Mouse (Mus musculus): ENCODE measurements around the gene Myl3. TPM values are rescaled to one million over a fixed set of nuclear protein-coding genes. Genes with fewer than 3 reads are reported as not detected.

The Myl3 gene
- polyA plus RNA-seq, 1 experiment from 2014 or later: 0.11 TPM

GRCm38 (mm10) chr9:110701114-110702032 is 40.3 kb upstream of the Myl3 start:
- Histone ChIP-seq H3K27ac (replicated peaks) (no peak overlapping the region), H3K9me3 (ENCODE audit: control insufficient read depth, low read length) (no peaks in the 10 kb centered on the region)
- ATAC-seq (ENCODE audit: low FRiP score, low TSS enrichment): no peak

GRCm38 (mm10) chr9:110702848-110703247 is 38.8 kb upstream of the Myl3 start:
- peak; percentile 56 for DNase-seq (ENCODE audit: low spot score)
- Histone ChIP-seq H3K4me3 (ENCODE audit: low read depth, low read length) (no peak overlapping the region), H3K27me3 (ENCODE audit: control insufficient read depth, insufficient read depth, low read length) (no peaks in the 10 kb centered on the region), H3K9ac (ENCODE audit: low read length) (no peak overlapping the region), H3K4me2 (replicated peaks; ENCODE audit: low read depth) (no peak overlapping the region), H3K4me1 (replicated peaks; ENCODE audit: control insufficient read depth, insufficient read depth) (no peaks in the 10 kb centered on the region), H3K9me3 (ENCODE audit: control insufficient read depth, low read length) (no peaks in the 10 kb centered on the region), H3K27ac (replicated peaks) (peak overlapping the region; percentile 73), H3K36me3 (ENCODE audit: control insufficient read depth, insufficient read depth, low read length) (peaks cover 2% of the 10 kb centered on the region; the same call in 1 of the 2 replicates)
- TF ChIP-seq EP300 (optimal IDR thresholded peaks at IDR 0.05) (no peak), CTCF (IDR thresholded peaks at IDR 0.05; ENCODE audit: low read depth) (no peak)
- 75% methylated on average over 1 of the region's 1 CpGs for WGBS
- peak; percentile 46; the same call in 1 of the 2 replicates for ATAC-seq (ENCODE audit: low FRiP score, low TSS enrichment)

More at GRCm38 (mm10) chr9:110701114-110702032, 40.3 kb upstream of the Myl3 start:
- no peak for DNase-seq (ENCODE audit: low spot score)
- Histone ChIP-seq H3K9ac (ENCODE audit: low read length) (no peak overlapping the region), H3K4me1 (replicated peaks; ENCODE audit: control insufficient read depth, insufficient read depth) (no peaks in the 10 kb centered on the region), H3K4me2 (replicated peaks; ENCODE audit: low read depth) (no peak overlapping the region), H3K27me3 (ENCODE audit: control insufficient read depth, insufficient read depth, low read length) (no peaks in the 10 kb centered on the region), H3K36me3 (ENCODE audit: control insufficient read depth, insufficient read depth, low read length) (peaks cover 2% of the 10 kb centered on the region; the same call in 1 of the 2 replicates), H3K4me3 (ENCODE audit: low read depth, low read length) (no peak overlapping the region)
- WGBS: 79% methylated on average over 12 of the region's 12 CpGs
- TF ChIP-seq CTCF (IDR thresholded peaks at IDR 0.05; ENCODE audit: low read depth): no peak
- TF ChIP-seq EP300 (optimal IDR thresholded peaks at IDR 0.05): no peak

GRCm38 (mm10) chr9:110703951-110704350 is 37.7 kb upstream of the Myl3 start:
- ATAC-seq (ENCODE audit: low FRiP score, low TSS enrichment): no peak
- no peaks in the 10 kb centered on the region for H3K27me3 ChIP-seq (ENCODE audit: control insufficient read depth, insufficient read depth, low read length)

GRCm38 (mm10) chr9:110706784-110707183 is 34.9 kb upstream of the Myl3 start:
- WGBS: 65% methylated on average over 5 of the region's 5 CpGs
- H3K9ac ChIP-seq (ENCODE audit: low read length): no peak overlapping the region
- TF ChIP-seq EP300 (optimal IDR thresholded peaks at IDR 0.05) (no peak), CTCF (IDR thresholded peaks at IDR 0.05; ENCODE audit: low read depth) (no peak)
- no peaks in the 10 kb centered on the region for H3K4me1 ChIP-seq (replicated peaks; ENCODE audit: control insufficient read depth, insufficient read depth)
- H3K9me3 ChIP-seq (ENCODE audit: control insufficient read depth, low read length): no peaks in the 10 kb centered on the region
- H3K4me3 ChIP-seq (ENCODE audit: low read depth, low read length): no peak overlapping the region
- H3K27me3 ChIP-seq (ENCODE audit: control insufficient read depth, insufficient read depth, low read length): no peaks in the 10 kb centered on the region
- no peak overlapping the region for H3K27ac ChIP-seq (replicated peaks)
- peaks cover 4% of the 10 kb centered on the region; the same call in 1 of the 2 replicates for H3K36me3 ChIP-seq (ENCODE audit: control insufficient read depth, insufficient read depth, low read length)
- DNase-seq (ENCODE audit: low spot score): no peak
- ATAC-seq (ENCODE audit: low FRiP score, low TSS enrichment): no peak
- no peak overlapping the region for H3K4me2 ChIP-seq (replicated peaks; ENCODE audit: low read depth)

More at GRCm38 (mm10) chr9:110703951-110704350, 37.7 kb upstream of the Myl3 start:
- Histone ChIP-seq H3K36me3 (ENCODE audit: control insufficient read depth, insufficient read depth, low read length) (peaks cover 5% of the 10 kb centered on the region; the same call in 1 of the 2 replicates), H3K4me1 (replicated peaks; ENCODE audit: control insufficient read depth, insufficient read depth) (no peaks in the 10 kb centered on the region), H3K4me3 (ENCODE audit: low read depth, low read length) (no peak overlapping the region), H3K9me3 (ENCODE audit: control insufficient read depth, low read length) (no peaks in the 10 kb centered on the region), H3K27ac (replicated peaks) (no peak overlapping the region), H3K9ac (ENCODE audit: low read length) (no peak overlapping the region), H3K4me2 (replicated peaks; ENCODE audit: low read depth) (no peak overlapping the region)
- WGBS: 78% methylated on average over 6 of the region's 6 CpGs
- DNase-seq (ENCODE audit: low spot score): no peak
- TF ChIP-seq EP300 (optimal IDR thresholded peaks at IDR 0.05) (no peak), CTCF (IDR thresholded peaks at IDR 0.05; ENCODE audit: low read depth) (no peak)

- Histone ChIP-seq H3K9me3 (ENCODE audit: control insufficient read depth, low read length) (no peaks in the 10 kb centered on the region), H3K27me3 (ENCODE audit: control insufficient read depth, insufficient read depth, low read length) (no peaks in the 10 kb centered on the region), H3K4me2 (replicated peaks; ENCODE audit: low read depth) (peak overlapping the region; percentile 49), H3K9ac (ENCODE audit: low read length) (peak overlapping the region; percentile 50), H3K4me1 (replicated peaks; ENCODE audit: control insufficient read depth, insufficient read depth) (no peaks in the 10 kb centered on the region), H3K27ac (replicated peaks) (peak overlapping the region; percentile 73), H3K36me3 (ENCODE audit: control insufficient read depth, insufficient read depth, low read length) (peaks cover 4% of the 10 kb centered on the region; the same call in 1 of the 2 replicates), H3K4me3 (ENCODE audit: low read depth, low read length) (peak overlapping the region; percentile 19)
- ATAC-seq (ENCODE audit: low FRiP score, low TSS enrichment) (peak; percentile 93), DNase-seq (ENCODE audit: low spot score) (peak; percentile 80)
- 21% methylated on average over 5 of the region's 5 CpGs for WGBS
- TF ChIP-seq EP300 (optimal IDR thresholded peaks at IDR 0.05) (peak; percentile 35), CTCF (IDR thresholded peaks at IDR 0.05; ENCODE audit: low read depth) (peak; percentile 97)
Observed at GRCm38 (mm10) chr9:110709640-110710258, 31.9 kb upstream of the Myl3 start.

Measured in stomach, postnatal 0 days (tissue).